Mouse (Mus musculus) testis, adult 2 months (tissue): ENCODE measurements at regions not wholly inside any gene's neighbourhood (a gene's known extent, or its start where the extent isn't known, plus 50 kb on each side); places are given as distances from the start of the nearest gene placed in this dataset.

Experiments
- H3K27ac ChIP-seq: fragments of 200-500 bp; 2 replicates; pipeline ENCODE4 v1.5.1; 2012; ENCODE audit warnings: low read depth, low read length; ENCODE audit not compliant: control insufficient read depth, insufficient read depth
- H3K27me3 ChIP-seq: fragments of 200-500 bp; 2 replicates; pipeline ENCODE4 v1.6.1; 2012; ENCODE audit warnings: mild to moderate bottlenecking, low read length, moderate library complexity; ENCODE audit not compliant: control insufficient read depth, insufficient read depth
- H3K36me3 ChIP-seq: fragments of 200-500 bp; 2 replicates; pipeline ENCODE4 v1.6.1; 2012; ENCODE audit warnings: mild to moderate bottlenecking, low read length; ENCODE audit not compliant: control insufficient read depth, insufficient read depth
- H3K4me1 ChIP-seq: fragments of 200-500 bp; 2 replicates; pipeline ENCODE4 v1.6.1; 2012; ENCODE audit warnings: low read length; ENCODE audit not compliant: control insufficient read depth, insufficient read depth
- H3K4me3 ChIP-seq: fragments of 200-500 bp; 2 replicates; pipeline ENCODE4 v1.5.1; 2012; ENCODE audit warnings: low read depth, mild to moderate bottlenecking, low read length, moderate library complexity, mixed read lengths; ENCODE audit not compliant: control insufficient read depth
- CTCF ChIP-seq: fragments of 200-500 bp; IDR thresholded peaks from 2 replicates; pipeline ENCODE4 v1.5.1; 2012; ENCODE audit warnings: low read depth, mild to moderate bottlenecking, inconsistent platforms, low read length, moderate library complexity; ENCODE audit not compliant: control insufficient read depth, insufficient read depth, insufficient replicate concordance
- POLR2A ChIP-seq: fragments of 200-500 bp; IDR thresholded peaks from 2 replicates; pipeline ENCODE4 v1.6.1; 2012; ENCODE audit warnings: low read depth, mild to moderate bottlenecking, inconsistent platforms, low read length, moderate library complexity; ENCODE audit not compliant: control insufficient read depth

- H3K27me3 ChIP-seq: no peaks in the 10 kb centered on the region
- TF ChIP-seq CTCF (no peak), POLR2A (no peak)
- no peak overlapping the region for H3K27ac ChIP-seq
- H3K36me3 ChIP-seq: no peaks in the 10 kb centered on the region
- no peaks in the 10 kb centered on the region for H3K4me1 ChIP-seq
- no peak overlapping the region for H3K4me3 ChIP-seq
Measured at GRCm38 (mm10) chr4:93520454-93521100, 185.3 kb upstream of the Tusc1 start.

GRCm38 (mm10) chr4:93518925-93519324, 183.6 kb upstream of the Tusc1 start:
- Histone ChIP-seq H3K27ac (no peak overlapping the region), H3K4me1 (no peaks in the 10 kb centered on the region), H3K36me3 (no peaks in the 10 kb centered on the region), H3K27me3 (no peaks in the 10 kb centered on the region), H3K4me3 (no peak overlapping the region)
- no peak for TF ChIP-seq CTCF
- TF ChIP-seq POLR2A: no peak

- Histone ChIP-seq H3K4me3 (no peak overlapping the region), H3K36me3 (no peaks in the 10 kb centered on the region), H3K27ac (no peak overlapping the region), H3K4me1 (no peaks in the 10 kb centered on the region), H3K27me3 (no peaks in the 10 kb centered on the region)
- no peak for TF ChIP-seq CTCF
- TF ChIP-seq POLR2A: no peak
Measured at GRCm38 (mm10) chr4:93510771-93511170, 175.5 kb upstream of the Tusc1 start.

GRCm38 (mm10) chr4:93496871-93497270, 161.6 kb upstream of the Tusc1 start:
- no peak overlapping the region for H3K4me3 ChIP-seq
- no peaks in the 10 kb centered on the region for H3K4me1 ChIP-seq
- no peak overlapping the region for H3K27ac ChIP-seq
- no peaks in the 10 kb centered on the region for H3K36me3 ChIP-seq
- no peaks in the 10 kb centered on the region for H3K27me3 ChIP-seq
- TF ChIP-seq POLR2A (no peak), CTCF (no peak)

GRCm38 (mm10) chr4:93494319-93494718, 159.0 kb upstream of the Tusc1 start:
- Histone ChIP-seq H3K27ac (no peak overlapping the region), H3K4me3 (no peak overlapping the region), H3K36me3 (no peaks in the 10 kb centered on the region), H3K4me1 (no peaks in the 10 kb centered on the region), H3K27me3 (no peaks in the 10 kb centered on the region)
- TF ChIP-seq CTCF (no peak), POLR2A (no peak)

GRCm38 (mm10) chr4:93493905-93494304, 158.6 kb upstream of the Tusc1 start:
- Histone ChIP-seq H3K36me3 (no peaks in the 10 kb centered on the region), H3K27ac (no peak overlapping the region), H3K27me3 (no peaks in the 10 kb centered on the region), H3K4me3 (no peak overlapping the region), H3K4me1 (no peaks in the 10 kb centered on the region)
- no peak for TF ChIP-seq CTCF
- no peak for TF ChIP-seq POLR2A

GRCm38 (mm10) chr4:93493326-93493725, 158.0 kb upstream of the Tusc1 start:
- Histone ChIP-seq H3K27me3 (no peaks in the 10 kb centered on the region), H3K36me3 (no peaks in the 10 kb centered on the region), H3K4me3 (no peak overlapping the region), H3K4me1 (no peaks in the 10 kb centered on the region), H3K27ac (no peak overlapping the region)
- TF ChIP-seq POLR2A (no peak), CTCF (no peak)

- Histone ChIP-seq H3K36me3 (no peaks in the 10 kb centered on the region), H3K27me3 (no peaks in the 10 kb centered on the region), H3K4me3 (no peak overlapping the region), H3K27ac (no peak overlapping the region), H3K4me1 (no peaks in the 10 kb centered on the region)
- no peak for TF ChIP-seq CTCF
- no peak for TF ChIP-seq POLR2A
Measured at GRCm38 (mm10) chr4:93488570-93488969, 153.3 kb upstream of the Tusc1 start.
